Mouse (Mus musculus) cortical plate, adult 2 months (tissue): ENCODE results near the gene 4930550C14Rik.

Experiments
- CTCF ChIP-seq: fragments of 200-500 bp; IDR thresholded peaks from 2 replicates; pipeline ENCODE4 v1.5.1; 2011; ENCODE audit warnings: mild to moderate bottlenecking, control low read depth, low read length; ENCODE audit not compliant: insufficient read depth; ENCODE audit errors: extremely low read depth
- POLR2A ChIP-seq: fragments of 200-500 bp; IDR thresholded peaks from 2 replicates; pipeline ENCODE4 v1.6.1; 2011; ENCODE audit warnings: mild to moderate bottlenecking, low read length, control low read depth; ENCODE audit not compliant: insufficient read depth; ENCODE audit errors: extremely low read depth

GRCm38 (mm10) chr9:53408548-53408947, 6.4 kb downstream of the 4930550C14Rik start:
- TF ChIP-seq POLR2A, result no peak
- TF ChIP-seq CTCF, result no peak
